Mouse (Mus musculus) MN1 (cell line): ENCODE data around the gene Gm2115.

Experiments
- DNase-seq: peaks from one replicate; pipeline ENCODE4 v3.0.0-alpha.2; 2016; ENCODE audit warnings: low spot score

The Gm2115 gene

GRCm38 (mm10) chr7:84586360-84587100 is 57.8 kb downstream of the Gm2115 start:
- no peak for DNase-seq

DNA sequence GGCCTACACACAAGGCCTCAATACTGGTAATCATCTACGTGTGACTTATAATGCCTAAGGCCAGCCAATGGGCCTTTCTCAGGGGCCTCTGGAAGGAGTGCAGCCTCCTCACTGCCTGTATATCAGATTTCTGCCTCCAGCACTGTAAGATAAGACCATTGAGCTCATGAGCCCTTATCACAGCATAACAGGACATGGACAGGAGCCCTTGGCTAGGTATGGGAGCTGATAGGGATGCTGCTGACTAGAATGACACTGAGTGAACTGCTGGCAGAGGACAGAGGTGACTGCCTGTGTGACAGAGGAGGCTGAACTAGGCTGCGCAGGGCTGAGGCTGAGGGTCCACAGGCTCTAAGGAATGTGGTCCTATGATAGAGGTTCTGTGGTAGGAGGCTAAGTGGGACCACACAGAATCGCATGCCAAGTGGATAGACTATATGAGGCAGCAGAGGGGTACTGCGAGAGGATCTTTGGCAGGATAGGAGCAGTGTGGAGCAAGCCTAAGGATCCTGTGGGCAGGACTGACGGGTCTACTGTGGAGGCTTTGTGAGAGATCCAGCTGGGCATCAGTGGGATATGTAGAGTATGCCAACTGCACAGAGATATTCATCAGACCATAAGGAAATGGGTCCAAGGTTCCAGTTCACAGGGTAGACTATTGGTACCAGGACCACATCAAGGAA is 58.5 kb downstream of the Gm2115 start:
- DNase-seq, result no peak

- no peak for DNase-seq
These were observed 61.9 kb downstream of the Gm2115 start for GRCm38 (mm10) chr7:84590622-84591021.

GRCm38 (mm10) chr7:84591347-84591746 is 62.6 kb downstream of the Gm2115 start:
- no peak for DNase-seq

DNA sequence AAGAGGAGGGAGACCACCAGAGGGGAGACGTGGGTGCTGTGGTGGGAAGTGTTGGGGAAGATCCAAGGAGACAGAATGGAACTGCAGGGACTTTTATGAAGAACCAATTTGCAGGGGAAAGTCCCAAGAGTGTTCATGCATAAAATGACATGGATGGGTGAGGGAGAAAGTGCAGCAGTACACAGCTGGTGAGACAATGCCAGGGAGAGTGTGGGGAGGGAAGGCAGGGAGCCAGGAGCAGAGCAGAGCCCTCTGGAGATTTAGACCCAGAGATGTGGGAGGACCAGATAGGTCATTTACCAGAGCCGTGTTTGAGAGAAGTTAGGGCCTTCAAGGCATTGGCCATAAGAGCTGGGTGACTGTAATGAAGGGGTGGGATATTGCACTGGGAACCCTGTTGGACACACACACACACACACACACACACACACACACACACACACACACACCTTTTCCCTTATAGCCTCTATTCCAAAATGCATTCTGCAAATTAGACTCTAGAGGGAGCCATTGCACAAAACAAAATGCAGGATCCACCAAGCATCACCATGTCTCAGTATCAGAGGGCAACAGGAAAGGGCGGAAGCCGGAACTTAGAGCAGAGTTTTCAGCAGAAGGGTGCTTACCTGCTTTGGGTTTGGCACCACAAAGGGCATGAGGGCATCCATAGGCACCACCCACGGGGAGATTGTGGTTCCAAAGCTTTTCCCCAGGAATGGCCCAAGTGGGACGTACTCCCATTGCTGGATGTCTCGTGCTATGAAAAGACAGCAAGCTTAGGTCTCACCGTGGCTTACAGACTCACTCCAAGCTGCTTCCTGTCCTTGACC is 65.5 kb downstream of the Gm2115 start:
- DNase-seq, result peak; percentile 62

GRCm38 (mm10) chr7:84594917-84595303 is 66.2 kb downstream of the Gm2115 start:
- DNase-seq, result no peak

- no peak for DNase-seq
These were observed 67.2 kb downstream of the Gm2115 start for GRCm38 (mm10) chr7:84596002-84596401.

- DNase-seq, result no peak
These were observed 67.9 kb downstream of the Gm2115 start for GRCm38 (mm10) chr7:84596633-84597032.

- DNase-seq, result no peak
These were observed 71.9 kb downstream of the Gm2115 start for GRCm38 (mm10) chr7:84600631-84601030.

DNA sequence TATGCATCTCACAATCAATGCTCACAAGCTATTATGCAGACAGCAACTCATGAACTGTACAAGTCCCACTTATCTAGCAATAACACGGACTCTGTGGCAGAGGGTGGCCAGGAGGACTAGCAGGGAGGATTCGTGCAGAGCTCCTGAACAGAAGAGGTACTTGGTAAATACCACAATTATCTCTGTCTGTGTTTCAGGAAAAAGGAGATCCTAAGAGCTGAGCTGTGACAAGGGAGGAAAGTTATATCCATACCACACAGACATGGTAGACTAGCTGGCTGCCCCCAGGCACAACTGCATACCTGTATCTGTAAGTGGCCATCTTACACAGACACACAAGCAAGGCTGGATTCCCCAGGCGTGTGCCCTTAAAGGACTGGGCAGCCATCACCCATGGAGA is 72.6 kb downstream of the Gm2115 start:
- DNase-seq, result no peak

GRCm38 (mm10) chr7:84604501-84604900 is 75.7 kb downstream of the Gm2115 start:
- DNase-seq, result no peak

- no peak for DNase-seq
These were observed 76.4 kb downstream of the Gm2115 start for GRCm38 (mm10) chr7:84605033-84605687.

DNA sequence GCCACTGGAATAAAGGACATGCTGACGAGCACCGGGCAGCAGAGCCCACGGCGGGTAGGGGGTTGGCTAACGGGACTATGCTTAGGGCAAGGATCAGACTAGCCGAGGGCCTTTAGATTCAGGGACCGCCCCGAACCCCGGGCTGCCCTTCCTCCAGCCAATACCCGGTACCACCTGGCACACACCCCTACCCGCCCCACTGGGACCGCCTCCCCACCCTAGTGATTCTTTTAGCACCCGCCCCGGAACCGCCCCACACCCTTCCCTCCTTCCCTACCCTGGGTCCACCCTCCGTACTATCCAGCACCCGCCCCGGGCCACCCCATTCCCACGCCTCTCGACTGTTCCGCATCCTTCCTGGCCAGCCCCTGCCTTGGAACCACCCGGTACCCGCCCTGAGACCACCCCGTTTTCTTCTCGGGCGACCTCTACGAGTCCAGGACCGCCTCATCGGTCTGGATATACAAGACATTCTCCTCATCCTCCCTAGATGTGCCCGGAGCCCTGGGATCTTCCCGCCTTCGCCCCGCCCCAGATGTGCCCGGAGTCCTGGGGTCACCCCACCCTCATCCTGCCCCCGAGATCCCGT is 77.0 kb downstream of the Gm2115 start:
- peak; percentile 80 for DNase-seq

GRCm38 (mm10) chr7:84606293-84606749 is 77.6 kb downstream of the Gm2115 start, which contains the start of gene Fah:
Gene Fah, minus strand, starts transcription at chr7:84606722.
- peak; percentile 78 for DNase-seq

DNA sequence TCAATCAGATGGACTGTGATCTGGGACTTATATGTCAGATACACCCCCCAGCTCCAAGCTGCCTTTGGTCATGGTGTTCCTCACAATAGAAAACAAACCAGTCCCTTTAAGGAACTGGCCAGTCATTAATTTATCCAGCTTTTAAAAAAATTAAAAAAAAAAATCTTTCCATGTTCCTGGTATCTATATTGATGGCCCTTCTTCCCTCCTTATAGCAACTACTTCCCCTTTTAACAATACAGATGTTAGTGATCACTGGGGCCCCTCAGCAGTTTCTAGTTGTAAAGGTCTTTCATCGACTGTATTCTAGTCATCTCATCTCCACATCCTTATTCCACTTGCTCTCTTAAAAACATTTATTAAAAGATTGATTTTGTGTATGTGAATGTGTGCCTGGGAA is 82.9 kb downstream of the Gm2115 start:
- DNase-seq, result no peak

DNA sequence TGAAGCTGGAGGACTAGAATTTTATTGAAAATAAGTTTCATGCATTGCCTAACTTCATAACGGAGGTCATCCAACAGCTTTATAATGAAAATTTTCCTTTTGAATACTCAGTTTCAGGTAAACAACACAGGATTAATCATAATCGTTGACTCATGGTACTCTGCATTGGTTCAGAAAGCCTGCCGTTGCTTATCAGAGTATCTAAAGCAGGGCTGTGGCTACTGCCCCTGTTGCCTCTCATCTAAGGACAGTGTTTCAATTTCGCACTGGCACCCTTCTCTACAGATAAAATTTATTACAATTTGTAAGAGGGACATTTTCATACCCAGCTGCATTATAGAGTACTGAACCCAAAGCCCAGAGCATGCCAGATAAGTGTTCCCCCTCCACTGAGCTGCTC is 83.7 kb downstream of the Gm2115 start:
- no peak for DNase-seq

DNA sequence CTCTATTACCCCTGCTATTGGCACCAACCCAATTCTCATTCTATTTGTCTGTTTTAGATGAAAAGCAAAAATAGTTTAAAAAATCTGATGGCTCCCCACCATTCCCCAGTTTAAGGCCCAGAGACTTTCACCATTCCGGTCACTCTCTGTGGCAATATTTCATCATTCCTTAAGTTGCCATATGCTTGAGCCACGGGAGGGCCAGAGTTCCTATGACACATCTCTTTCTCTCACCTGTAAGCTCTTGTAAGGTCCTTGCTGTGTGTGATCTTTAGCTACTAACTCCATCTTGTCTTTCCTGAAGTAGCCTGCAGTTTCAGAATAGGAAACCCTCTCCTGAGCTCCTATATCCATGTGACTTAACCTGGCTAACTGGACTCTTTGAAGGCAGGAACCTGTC is 90.2 kb downstream of the Gm2115 start:
- DNase-seq, result no peak

GRCm38 (mm10) chr7:84620956-84621355 is 92.2 kb downstream of the Gm2115 start:
- no peak for DNase-seq

DNA sequence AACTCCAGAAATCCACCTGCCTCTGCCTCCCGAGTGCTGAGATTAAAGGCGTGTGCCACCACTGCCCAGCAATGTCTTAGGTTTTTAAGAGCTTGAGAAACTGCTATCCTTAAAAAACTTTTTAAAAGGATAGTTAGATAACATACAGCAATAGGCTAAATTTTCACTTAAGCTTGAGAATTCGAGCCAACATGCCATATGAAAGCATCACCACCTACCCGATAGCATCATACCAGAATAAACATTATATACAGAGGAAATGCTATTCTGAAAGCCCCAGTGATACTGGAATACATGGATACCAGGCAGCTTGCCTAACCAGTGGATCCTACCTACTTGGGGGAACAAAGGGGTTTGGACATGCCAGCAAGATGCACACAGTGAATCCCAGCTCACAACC is 95.0 kb downstream of the Gm2115 start:
- DNase-seq, result no peak

- DNase-seq, result no peak
These were observed 103.1 kb downstream of the Gm2115 start for GRCm38 (mm10) chr7:84631878-84632277.
